Mouse (Mus musculus): ENCODE measurements at regions not wholly inside any gene's neighbourhood (a gene's known extent, or its start where the extent isn't known, plus 50 kb on each side); places are given as distances from the start of the nearest gene placed in this dataset.
"Not testable (repeated sequence)": the region's sequence is repeated elsewhere in the genome, so short reads cannot be mapped to it uniquely, and the experiment has no call there.

DNA sequence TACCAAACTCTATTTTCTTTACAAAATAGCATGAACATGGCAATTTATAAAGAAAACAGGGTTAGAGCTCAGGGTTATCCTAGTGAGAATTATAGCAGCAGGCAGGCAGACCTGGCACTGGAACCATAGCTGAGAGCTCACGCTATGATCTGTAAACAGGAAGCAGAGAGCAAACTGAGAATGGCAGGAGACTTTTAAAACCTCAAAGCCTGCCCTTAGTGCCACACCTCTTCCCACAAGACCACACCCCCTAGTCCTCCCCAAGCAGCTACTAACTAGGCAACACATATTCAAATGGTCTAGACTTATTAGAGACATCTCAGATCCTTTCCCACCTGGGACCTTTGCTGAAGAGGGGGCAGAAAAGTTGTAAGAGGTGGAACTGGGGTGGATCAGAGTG lies 449.6 kb upstream of the Agtr1b start:
- Histone ChIP-seq H3K4me2 (replicated peaks) (no peak overlapping the region), H3K4me1 (replicated peaks; ENCODE audit: control insufficient read depth, insufficient read depth, low read length) (no peaks in the 10 kb centered on the region), H3K9me3 (ENCODE audit: control insufficient read depth, low read length) (no peaks in the 10 kb centered on the region), H3K4me3 (replicated peaks; ENCODE audit: low read length) (no peak overlapping the region), H3K36me3 (replicated peaks; ENCODE audit: control insufficient read depth, insufficient read depth) (no peaks in the 10 kb centered on the region), H3K9ac (no peak overlapping the region), H3K27me3 (ENCODE audit: control insufficient read depth, insufficient read depth, low read length) (no peaks in the 10 kb centered on the region), H3K27ac (no peak overlapping the region)
- no peak for DNase-seq (ENCODE audit: low spot score)
- WGBS, result 73% methylated on average over 1 of the region's 1 CpGs
- no peak for ATAC-seq (ENCODE audit: low FRiP score)

DNA sequence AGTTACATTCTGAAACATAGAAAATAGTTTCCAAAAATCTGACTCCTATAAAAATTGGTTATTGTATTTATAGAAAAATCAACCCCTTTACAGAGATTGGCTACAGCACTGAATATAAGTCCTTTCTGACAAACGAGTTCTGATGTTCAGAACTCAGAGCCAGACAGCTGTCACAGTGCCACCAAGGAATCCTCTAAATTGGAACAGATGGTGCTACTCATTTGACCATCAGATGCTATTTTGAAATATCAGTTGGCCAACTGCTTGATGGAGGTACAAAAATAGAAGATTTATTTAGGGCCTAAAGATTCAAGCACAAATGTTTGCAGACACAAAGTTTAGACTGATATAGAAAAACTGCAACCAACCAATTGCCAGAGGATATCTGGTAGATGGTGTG lies 427.3 kb upstream of the Agtr1b start:
- H3K27ac ChIP-seq, result no peak overlapping the region
- H3K27me3 ChIP-seq (ENCODE audit: control insufficient read depth, insufficient read depth, low read length), result no peaks in the 10 kb centered on the region
- no peak overlapping the region for H3K4me2 ChIP-seq (replicated peaks)
- 0 out of 2 replicates have a peak, but pooled peaks cover 3% of the 10 kb centered on the region for H3K4me1 ChIP-seq (replicated peaks; ENCODE audit: control insufficient read depth, insufficient read depth, low read length)
- DNase-seq (ENCODE audit: low spot score), result peak; percentile 34
- ATAC-seq (ENCODE audit: low FRiP score), result no peak
- H3K9me3 ChIP-seq (ENCODE audit: control insufficient read depth, low read length), result no peaks in the 10 kb centered on the region
- no peak overlapping the region for H3K9ac ChIP-seq
- WGBS, result 33% methylated on average over 1 of the region's 1 CpGs
- no peaks in the 10 kb centered on the region for H3K36me3 ChIP-seq (replicated peaks; ENCODE audit: control insufficient read depth, insufficient read depth)
- no peak overlapping the region for H3K4me3 ChIP-seq (replicated peaks; ENCODE audit: low read length)

DNA sequence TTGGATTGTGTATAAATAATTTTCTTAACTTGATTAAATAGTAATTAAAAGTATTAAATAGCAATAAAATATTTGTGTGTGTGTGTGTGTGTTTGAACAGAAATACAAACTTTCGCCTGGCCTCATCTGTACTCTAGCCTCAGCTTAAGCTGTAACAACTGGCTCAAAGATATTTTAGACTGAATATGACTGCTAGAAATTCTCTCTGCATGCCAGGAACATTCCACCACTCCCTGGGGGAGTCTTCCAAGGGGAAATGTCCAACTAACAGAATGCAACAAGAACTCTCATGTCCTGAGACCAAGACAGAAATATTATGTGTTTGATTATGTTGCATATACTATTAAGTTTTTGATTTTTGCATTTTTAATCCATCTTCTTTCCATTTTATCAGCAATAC lies 425.5 kb upstream of the Agtr1b start:
- no peak overlapping the region for H3K4me3 ChIP-seq (replicated peaks; ENCODE audit: low read length)
- DNase-seq (ENCODE audit: low spot score) (no peak), ATAC-seq (ENCODE audit: low FRiP score) (no peak)
- WGBS, result 83% methylated on average over 1 of the region's 1 CpGs
- H3K9ac ChIP-seq, result no peak overlapping the region
- no peak overlapping the region for H3K27ac ChIP-seq
- H3K4me1 ChIP-seq (replicated peaks; ENCODE audit: control insufficient read depth, insufficient read depth, low read length), result 0 out of 2 replicates have a peak, but pooled peaks cover 3% of the 10 kb centered on the region
- H3K27me3 ChIP-seq (ENCODE audit: control insufficient read depth, insufficient read depth, low read length), result no peaks in the 10 kb centered on the region
- no peak overlapping the region for H3K4me2 ChIP-seq (replicated peaks)
- H3K9me3 ChIP-seq (ENCODE audit: control insufficient read depth, low read length), result no peaks in the 10 kb centered on the region
- H3K36me3 ChIP-seq (replicated peaks; ENCODE audit: control insufficient read depth, insufficient read depth), result no peaks in the 10 kb centered on the region

DNA sequence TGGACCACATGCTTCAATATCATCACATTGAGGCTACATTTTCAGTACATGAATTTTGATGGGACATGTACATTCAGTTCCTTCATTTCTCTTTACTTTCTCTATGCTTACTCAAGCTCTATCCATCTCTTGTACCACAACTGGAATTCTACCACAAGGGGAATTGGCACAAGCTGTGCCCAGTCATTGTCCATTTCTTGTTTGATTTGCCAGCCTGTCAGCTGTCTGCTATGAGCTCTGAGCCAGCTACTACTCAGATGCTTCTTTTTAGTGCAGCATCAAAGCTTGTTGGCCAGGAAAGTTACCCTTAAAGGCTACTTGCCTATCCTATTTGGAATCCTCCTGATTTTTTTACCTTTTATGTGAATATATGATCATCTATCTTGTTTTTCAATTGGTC lies 410.9 kb upstream of the Agtr1b start:
- H3K27ac ChIP-seq, result no peak overlapping the region
- DNase-seq (ENCODE audit: low spot score) (no peak), ATAC-seq (ENCODE audit: low FRiP score) (no peak)
- H3K4me3 ChIP-seq (replicated peaks; ENCODE audit: low read length), result no peak overlapping the region
- peaks cover 7% of the 10 kb centered on the region; the same call in 1 of the 2 replicates for H3K4me1 ChIP-seq (replicated peaks; ENCODE audit: control insufficient read depth, insufficient read depth, low read length)
- no peaks in the 10 kb centered on the region for H3K36me3 ChIP-seq (replicated peaks; ENCODE audit: control insufficient read depth, insufficient read depth)
- H3K9me3 ChIP-seq (ENCODE audit: control insufficient read depth, low read length), result no peaks in the 10 kb centered on the region
- H3K27me3 ChIP-seq (ENCODE audit: control insufficient read depth, insufficient read depth, low read length), result no peaks in the 10 kb centered on the region
- no peak overlapping the region for H3K9ac ChIP-seq
- no peak overlapping the region for H3K4me2 ChIP-seq (replicated peaks)

GRCm38 (mm10) chr3:20776964-20777304 lies 410.0 kb upstream of the Agtr1b start:
- H3K36me3 ChIP-seq (replicated peaks; ENCODE audit: control insufficient read depth, insufficient read depth), result no peaks in the 10 kb centered on the region
- H3K4me1 ChIP-seq (replicated peaks; ENCODE audit: control insufficient read depth, insufficient read depth, low read length), result peaks cover 7% of the 10 kb centered on the region; the same call in 1 of the 2 replicates
- H3K4me2 ChIP-seq (replicated peaks), result no peak overlapping the region
- ATAC-seq (ENCODE audit: low FRiP score) (no peak), DNase-seq (ENCODE audit: low spot score) (no peak)
- H3K9ac ChIP-seq, result no peak overlapping the region
- WGBS, result 39% methylated on average over 2 of the region's 2 CpGs
- H3K9me3 ChIP-seq (ENCODE audit: control insufficient read depth, low read length), result no peaks in the 10 kb centered on the region
- H3K27me3 ChIP-seq (ENCODE audit: control insufficient read depth, insufficient read depth, low read length), result no peaks in the 10 kb centered on the region
- no peak overlapping the region for H3K4me3 ChIP-seq (replicated peaks; ENCODE audit: low read length)
- H3K27ac ChIP-seq, result peak overlapping the region; percentile 59; the same call in 1 of the 2 replicates

GRCm38 (mm10) chr3:20776128-20776963 lies 409.4 kb upstream of the Agtr1b start:
- H3K4me2 ChIP-seq (replicated peaks), result no peak overlapping the region
- H3K9ac ChIP-seq, result no peak overlapping the region
- no peaks in the 10 kb centered on the region for H3K27me3 ChIP-seq (ENCODE audit: control insufficient read depth, insufficient read depth, low read length)
- WGBS, result 45% methylated on average over 4 of the region's 4 CpGs
- ATAC-seq (ENCODE audit: low FRiP score) (peak; percentile 86), DNase-seq (ENCODE audit: low spot score) (no peak)
- H3K4me1 ChIP-seq (replicated peaks; ENCODE audit: control insufficient read depth, insufficient read depth, low read length), result peaks cover 7% of the 10 kb centered on the region; the same call in 1 of the 2 replicates
- no peaks in the 10 kb centered on the region for H3K36me3 ChIP-seq (replicated peaks; ENCODE audit: control insufficient read depth, insufficient read depth)
- no peak overlapping the region for H3K4me3 ChIP-seq (replicated peaks; ENCODE audit: low read length)
- H3K27ac ChIP-seq, result peak overlapping the region; percentile 59
- no peaks in the 10 kb centered on the region for H3K9me3 ChIP-seq (ENCODE audit: control insufficient read depth, low read length)

- no peaks in the 10 kb centered on the region for H3K4me1 ChIP-seq (replicated peaks; ENCODE audit: control insufficient read depth, insufficient read depth, low read length)
- H3K4me2 ChIP-seq (replicated peaks), result no peak overlapping the region
- H3K9ac ChIP-seq, result no peak overlapping the region
- no peak for DNase-seq (ENCODE audit: low spot score)
- no peaks in the 10 kb centered on the region for H3K36me3 ChIP-seq (replicated peaks; ENCODE audit: control insufficient read depth, insufficient read depth)
- H3K27ac ChIP-seq, result no peak overlapping the region
- H3K4me3 ChIP-seq (replicated peaks; ENCODE audit: low read length), result no peak overlapping the region
- no peaks in the 10 kb centered on the region for H3K9me3 ChIP-seq (ENCODE audit: control insufficient read depth, low read length)
- WGBS, result 72% methylated on average over 3 of the region's 3 CpGs
- ATAC-seq (ENCODE audit: low FRiP score), result no peak
- H3K27me3 ChIP-seq (ENCODE audit: control insufficient read depth, insufficient read depth, low read length), result no peaks in the 10 kb centered on the region
These were observed 367.3 kb upstream of the Agtr1b start for GRCm38 (mm10) chr3:20734302-20734701.

- no peaks in the 10 kb centered on the region for H3K4me1 ChIP-seq (replicated peaks; ENCODE audit: control insufficient read depth, insufficient read depth, low read length)
- H3K4me3 ChIP-seq (replicated peaks; ENCODE audit: low read length), result no peak overlapping the region
- DNase-seq (ENCODE audit: low spot score), result no peak
- no peaks in the 10 kb centered on the region for H3K9me3 ChIP-seq (ENCODE audit: control insufficient read depth, low read length)
- no peak for ATAC-seq (ENCODE audit: low FRiP score)
- H3K36me3 ChIP-seq (replicated peaks; ENCODE audit: control insufficient read depth, insufficient read depth), result no peaks in the 10 kb centered on the region
- H3K9ac ChIP-seq, result no peak overlapping the region
- no peak overlapping the region for H3K27ac ChIP-seq
- H3K27me3 ChIP-seq (ENCODE audit: control insufficient read depth, insufficient read depth, low read length), result no peaks in the 10 kb centered on the region
- no peak overlapping the region for H3K4me2 ChIP-seq (replicated peaks)
These were observed 365.0 kb upstream of the Agtr1b start for GRCm38 (mm10) chr3:20732005-20732404.

DNA sequence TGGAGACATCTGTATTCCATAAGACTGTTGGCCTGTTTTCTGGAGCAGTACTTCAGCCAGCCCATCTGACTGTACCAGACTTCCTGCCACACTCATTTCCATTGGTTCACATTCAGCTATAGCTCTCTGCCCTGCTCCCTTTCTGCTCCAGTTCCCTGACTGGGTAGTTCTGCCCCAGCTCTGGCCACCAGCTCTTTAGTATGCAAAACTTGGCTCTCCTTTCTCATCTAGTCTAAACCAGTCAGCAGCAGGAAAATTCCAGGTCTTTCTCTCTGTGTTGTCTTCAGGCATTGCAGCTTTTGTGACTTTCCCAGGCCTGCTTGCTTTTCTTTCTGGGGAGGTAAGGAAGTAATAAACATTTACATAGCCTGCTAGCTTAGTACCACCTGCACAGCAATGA lies 363.5 kb upstream of the Agtr1b start:
- no peaks in the 10 kb centered on the region for H3K36me3 ChIP-seq (replicated peaks; ENCODE audit: control insufficient read depth, insufficient read depth)
- peak; percentile 37; the same call in 1 of the 2 replicates for ATAC-seq (ENCODE audit: low FRiP score)
- DNase-seq (ENCODE audit: low spot score), result no peak
- H3K4me3 ChIP-seq (replicated peaks; ENCODE audit: low read length), result no peak overlapping the region
- H3K9me3 ChIP-seq (ENCODE audit: control insufficient read depth, low read length), result no peaks in the 10 kb centered on the region
- no peaks in the 10 kb centered on the region for H3K4me1 ChIP-seq (replicated peaks; ENCODE audit: control insufficient read depth, insufficient read depth, low read length)
- H3K27ac ChIP-seq, result no peak overlapping the region
- H3K9ac ChIP-seq, result no peak overlapping the region
- no peak overlapping the region for H3K4me2 ChIP-seq (replicated peaks)
- no peaks in the 10 kb centered on the region for H3K27me3 ChIP-seq (ENCODE audit: control insufficient read depth, insufficient read depth, low read length)

- H3K27me3 ChIP-seq (ENCODE audit: control insufficient read depth, insufficient read depth, low read length); H3K9ac ChIP-seq; DNase-seq (ENCODE audit: low spot score); ATAC-seq (ENCODE audit: low FRiP score); H3K9me3 ChIP-seq (ENCODE audit: control insufficient read depth, low read length); H3K36me3 ChIP-seq (replicated peaks; ENCODE audit: control insufficient read depth, insufficient read depth); H3K4me2 ChIP-seq (replicated peaks); H3K4me3 ChIP-seq (replicated peaks; ENCODE audit: low read length); H3K4me1 ChIP-seq (replicated peaks; ENCODE audit: control insufficient read depth, insufficient read depth, low read length); H3K27ac ChIP-seq: not testable (repeated sequence)
These were observed 362.8 kb upstream of the Agtr1b start for GRCm38 (mm10) chr3:20729776-20730175.
